Comparison of ENCODE assay signal across 16 mouse cellular contexts in the genomic region with DNA sequence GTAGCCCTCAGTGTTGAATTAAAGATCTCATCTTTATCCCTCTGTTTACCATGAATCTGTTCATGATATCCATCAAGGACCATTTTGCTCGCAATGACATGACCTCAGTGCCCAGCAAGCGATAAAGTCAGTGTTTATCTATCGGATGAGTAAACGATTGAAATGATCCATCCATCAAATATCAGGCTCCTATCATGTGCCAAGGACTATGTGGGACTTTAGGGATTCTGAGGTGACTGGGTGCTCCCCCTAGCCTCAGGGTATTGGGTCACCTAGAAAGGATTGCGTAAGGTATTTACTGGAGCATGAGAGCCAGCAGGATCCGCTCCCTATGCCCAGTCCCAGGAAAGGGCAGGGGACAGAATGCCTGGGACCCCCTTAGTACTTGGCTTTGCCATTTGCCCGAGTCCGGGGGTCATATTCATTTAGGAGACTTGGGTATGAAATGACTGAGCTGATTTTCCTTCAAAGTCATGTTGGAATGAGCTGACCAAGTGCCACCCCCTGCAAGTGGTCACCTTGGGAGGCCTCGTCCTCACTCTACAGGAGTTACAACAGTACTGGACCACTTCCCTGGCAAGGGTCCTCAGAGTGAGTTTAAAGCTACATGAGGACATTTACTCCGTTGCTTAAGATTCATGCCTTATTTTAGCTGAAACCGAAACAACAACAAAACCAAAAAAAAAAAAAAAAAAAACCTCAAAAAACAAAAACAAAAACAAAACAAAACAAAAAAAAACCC. TPM values are rescaled to one million over a fixed set of nuclear protein-coding genes. Genes with fewer than 3 reads are reported as not detected.
"Had no signal": no experiment of that assay in that cellular context is flagged by ENCODE, and none has a peak within 500 bp of the region (broad histone marks: within the 10 kb centered on the region; RNA-seq: fewer than 3 reads in every experiment).

No protein-coding gene starts in this region.

- H3K36me3 ChIP-seq: limb, embryonic 12.5 days; lung, embryonic 15.5 days; midbrain, embryonic 15.5 days; neural tube, embryonic 13.5 days; stomach, embryonic 15.5 days had no signal

- H3K9ac ChIP-seq: limb, embryonic 12.5 days; lung, embryonic 15.5 days; midbrain, embryonic 15.5 days; neural tube, embryonic 13.5 days; stomach, embryonic 15.5 days had no signal

- H3K27ac ChIP-seq: limb, embryonic 12.5 days; lung, embryonic 15.5 days; macrophage; midbrain, embryonic 15.5 days; stomach, embryonic 15.5 days had no signal

- H3K9me3 ChIP-seq: limb, embryonic 12.5 days; lung, embryonic 15.5 days; megakaryocyte, embryonic 14.5 days; midbrain, embryonic 15.5 days; neural tube, embryonic 13.5 days; stomach, embryonic 15.5 days had no signal

- H3K4me3 ChIP-seq: limb, embryonic 12.5 days; lung, embryonic 15.5 days; megakaryocyte, embryonic 14.5 days; midbrain, embryonic 15.5 days; neural tube, embryonic 13.5 days; stomach, embryonic 15.5 days had no signal

- H3K4me1 ChIP-seq: limb, embryonic 12.5 days; lung, embryonic 15.5 days; stomach, embryonic 15.5 days had no signal

- H3K4me2 ChIP-seq: limb, embryonic 12.5 days; liver, embryonic 11.5 days; lung, embryonic 15.5 days; midbrain, embryonic 11.5 days; midbrain, embryonic 15.5 days; neural tube, embryonic 13.5 days; stomach, embryonic 15.5 days had no signal

- H3K27me3 ChIP-seq: limb, embryonic 12.5 days; lung, embryonic 15.5 days; midbrain, embryonic 15.5 days; neural tube, embryonic 13.5 days; stomach, embryonic 15.5 days had no signal

- DNase-seq: kidney, postnatal 25 days; lung, postnatal 14 days; retina, postnatal 1 day; thymus, adult 2 months; thymus, postnatal 25 days had no signal

- ATAC-seq: midbrain, embryonic 15.5 days had no signal

RNA-seq across cellular contexts. Expression of gene Rfx4, which starts 55.5 kb away (rescaled TPM):
- polyA plus RNA-seq: liver, embryonic 11.5 days; liver, embryonic 16.5 days; lung, embryonic 15.5 days; macrophage; spleen, adult 2 months had no signal
